Mouse (Mus musculus) mouse trophoblast stem cell (cell line): ENCODE measurements around the gene Trir.

ENCODE experiments used
- in situ Hi-C, 2 experiments: fragments of 300-500 bp; cut with MseI, MboI; formaldehyde crosslinking; loops; 2 replicates in 1 of 2; 3 replicates in 1 of 2; pipeline ENCODE4 v1.15.1; 2025

Trir gene

DNA sequence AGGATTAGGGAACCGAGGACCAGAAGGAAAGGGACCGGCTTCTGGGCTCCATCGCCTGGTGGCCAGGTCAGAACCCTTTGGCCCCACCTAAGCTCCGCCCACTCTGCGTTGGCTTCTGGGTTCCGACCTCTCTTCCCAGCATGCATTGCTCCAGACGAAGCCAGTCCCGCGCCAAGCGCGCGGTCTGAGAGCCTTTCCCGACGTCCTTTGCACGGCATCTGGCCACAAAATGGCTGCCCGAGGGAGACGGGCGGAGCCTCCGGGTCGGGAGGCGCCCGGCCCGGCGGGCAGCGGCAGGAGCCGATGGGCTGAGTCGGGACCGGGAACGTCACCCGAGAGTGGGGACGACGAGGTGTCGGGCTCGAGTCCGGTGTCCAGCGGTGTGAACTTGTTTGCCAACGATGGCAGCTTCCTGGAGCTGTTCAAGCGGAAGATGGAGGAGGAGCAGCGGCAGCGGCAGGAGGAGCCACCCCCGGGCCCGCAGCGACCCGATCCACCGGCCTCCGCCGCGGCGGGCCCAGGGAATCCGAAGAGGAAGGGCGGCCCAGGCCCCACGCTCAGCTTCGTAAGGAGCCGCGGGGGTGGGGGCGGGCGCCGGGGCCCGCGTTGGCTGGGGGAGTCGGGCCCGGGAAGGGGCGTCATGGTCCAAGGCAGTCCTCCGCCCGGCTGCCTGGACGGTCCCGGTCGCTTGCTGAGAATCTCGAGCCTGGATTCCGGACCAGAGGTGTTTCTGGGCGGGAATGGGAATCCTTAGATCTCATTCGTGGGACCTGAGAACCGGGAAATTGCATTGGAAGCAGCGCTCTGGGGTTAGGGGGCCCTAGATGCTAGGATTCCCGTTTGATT is at the start of gene Trir:
Trir (plus strand) TSS at position 154 of the 846 bp plus-strand sequence.
- in situ Hi-C loops: no loop called here

- in situ Hi-C loops: no loop called here
Measured at GRCm38 (mm10) chr8:84977435-84978247, 49.0 kb upstream of the Trir start.

DNA sequence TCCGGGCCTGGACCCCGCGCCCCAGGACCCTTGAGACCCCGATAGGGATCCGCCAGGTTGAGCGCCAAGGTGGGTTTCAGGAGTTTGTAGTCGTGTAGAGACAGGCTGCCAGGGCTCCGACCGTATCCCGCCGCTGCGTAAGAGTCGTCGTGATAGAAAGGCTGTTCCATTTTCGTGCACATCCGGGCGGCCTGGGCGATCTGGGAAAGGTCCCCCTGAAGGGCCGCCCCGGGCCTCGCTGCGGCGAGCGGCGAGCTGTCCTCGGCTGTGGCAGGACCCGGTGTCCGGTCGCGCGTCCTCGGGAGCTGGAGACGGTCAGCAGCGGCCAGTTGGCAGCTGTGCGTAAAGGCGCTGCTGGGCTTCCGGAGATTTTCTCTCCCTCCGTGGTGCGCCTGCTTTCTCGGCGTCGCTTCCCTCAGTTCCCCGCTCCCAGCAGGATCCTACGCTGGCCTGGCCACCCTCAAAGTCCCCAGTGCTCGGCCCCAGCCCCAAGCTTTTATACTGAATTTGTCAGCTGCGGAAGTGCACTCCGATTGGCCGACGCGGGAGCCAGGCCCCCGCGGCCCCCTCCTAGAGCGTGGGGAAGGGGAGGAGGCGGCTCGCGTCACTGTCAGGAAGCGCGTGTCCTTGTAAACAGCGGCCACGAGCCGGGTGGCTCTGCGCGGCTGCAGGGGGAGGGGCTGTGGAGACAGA is 48.2 kb upstream of the Trir start, which contains the start of gene Junb:
Junb (minus strand) TSS at position 471 of the 693 bp plus-strand sequence.
- in situ Hi-C loops: no loop called here

GRCm38 (mm10) chr8:84979599-84980421 is 46.8 kb upstream of the Trir start:
- in situ Hi-C loops: no loop called here

GRCm38 (mm10) chr8:84980622-84981358 is 45.8 kb upstream of the Trir start:
- in situ Hi-C loops: no loop called here

GRCm38 (mm10) chr8:84981644-84982498 is 44.8 kb upstream of the Trir start:
- in situ Hi-C loops: no loop called here

DNA sequence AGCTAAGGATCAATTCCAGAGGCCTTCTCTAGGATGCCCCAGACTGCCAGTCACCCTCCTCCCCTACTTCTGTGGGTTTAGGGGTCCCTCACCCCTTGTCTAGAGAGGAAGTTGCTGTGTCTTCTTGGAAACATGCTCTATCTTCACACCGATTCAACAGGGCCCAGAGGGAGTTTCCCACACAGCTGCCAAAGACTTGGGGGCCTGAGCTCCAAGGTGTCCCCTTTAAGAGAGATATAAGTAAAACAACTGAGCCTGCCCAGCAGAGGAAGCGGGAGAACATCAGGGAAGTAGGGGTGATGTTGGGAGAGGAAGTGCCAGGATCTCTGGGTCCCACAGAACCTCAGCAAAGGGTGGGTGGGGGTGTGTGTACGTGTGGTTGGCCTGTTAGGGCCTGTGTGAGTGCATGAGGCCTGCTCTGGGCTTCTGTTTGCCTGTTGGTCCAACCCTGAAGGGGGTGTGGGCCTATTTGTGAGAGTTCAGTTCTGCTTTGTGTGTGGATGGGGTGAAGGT is 44.1 kb upstream of the Trir start:
- in situ Hi-C loops: no loop called here

GRCm38 (mm10) chr8:84984294-84985048 is 42.2 kb upstream of the Trir start:
- in situ Hi-C loops: no loop called here

DNA sequence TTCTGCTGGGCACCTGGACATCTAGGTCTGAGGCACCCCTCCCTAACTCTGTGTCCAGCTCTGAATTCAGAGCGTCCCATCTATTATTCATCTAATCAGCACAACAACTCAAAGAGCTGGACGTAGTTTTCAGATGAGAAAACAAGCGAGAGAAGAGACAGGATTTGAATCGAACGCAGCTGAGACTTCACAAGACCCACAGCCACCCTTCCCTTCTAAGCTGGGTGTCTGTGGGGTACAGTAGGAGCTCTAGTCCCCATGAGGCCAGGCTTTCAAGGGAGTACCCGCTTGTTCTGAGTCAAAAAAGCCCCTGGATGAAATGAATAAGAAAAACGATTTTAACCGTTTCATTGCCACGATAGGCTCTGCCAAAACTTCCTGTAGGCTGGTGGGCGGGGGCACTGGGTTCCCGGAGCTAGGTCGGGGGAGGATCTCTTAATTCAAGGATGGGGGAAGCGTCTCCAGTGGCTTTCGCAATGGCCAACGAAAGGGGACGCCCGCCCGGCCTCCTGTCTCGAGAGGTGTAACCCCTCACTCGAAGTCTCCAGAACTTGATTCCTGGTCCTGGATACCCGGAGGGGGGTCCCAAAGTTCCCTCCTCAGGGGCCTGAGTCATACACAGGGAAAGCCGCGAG is 41.5 kb upstream of the Trir start:
- in situ Hi-C loops: no loop called here

GRCm38 (mm10) chr8:84985684-84986378 is 40.8 kb upstream of the Trir start:
- in situ Hi-C loops: no loop called here

GRCm38 (mm10) chr8:84986379-84986945 is 40.2 kb upstream of the Trir start:
- in situ Hi-C loops: no loop called here

DNA sequence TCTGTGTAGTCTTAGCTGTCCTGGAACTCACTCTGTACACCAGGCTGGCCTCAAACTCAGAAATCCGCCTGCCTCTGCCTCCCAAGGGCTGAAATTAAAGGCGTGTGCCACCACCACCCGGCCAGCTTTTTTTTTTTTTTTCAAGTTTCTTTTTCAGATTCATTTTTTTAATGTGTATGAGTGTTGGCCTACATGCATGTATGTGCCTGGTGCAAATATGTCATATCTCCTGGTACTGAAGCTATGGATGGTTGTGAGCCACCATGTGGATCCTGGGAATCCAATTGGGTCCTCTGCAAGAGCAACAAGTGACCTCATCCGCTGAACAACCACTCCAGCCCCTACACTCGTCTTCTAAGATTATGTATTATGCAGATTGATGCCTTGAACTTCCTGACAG is 39.2 kb upstream of the Trir start:
- in situ Hi-C loops: no loop called here

GRCm38 (mm10) chr8:84987903-84988302 is 38.7 kb upstream of the Trir start:
- in situ Hi-C loops: no loop called here

- in situ Hi-C loops: no loop called here
Measured at GRCm38 (mm10) chr8:84989311-84989731, 37.3 kb upstream of the Trir start.

GRCm38 (mm10) chr8:84989810-84990209 is 36.8 kb upstream of the Trir start:
- in situ Hi-C loops: no loop called here

- in situ Hi-C loops: no loop called here
Measured at GRCm38 (mm10) chr8:84990349-84990748, 36.3 kb upstream of the Trir start, which contains the start of gene Hook2. TSS of gene Hook2 (plus strand) at chr8:84990603.

DNA sequence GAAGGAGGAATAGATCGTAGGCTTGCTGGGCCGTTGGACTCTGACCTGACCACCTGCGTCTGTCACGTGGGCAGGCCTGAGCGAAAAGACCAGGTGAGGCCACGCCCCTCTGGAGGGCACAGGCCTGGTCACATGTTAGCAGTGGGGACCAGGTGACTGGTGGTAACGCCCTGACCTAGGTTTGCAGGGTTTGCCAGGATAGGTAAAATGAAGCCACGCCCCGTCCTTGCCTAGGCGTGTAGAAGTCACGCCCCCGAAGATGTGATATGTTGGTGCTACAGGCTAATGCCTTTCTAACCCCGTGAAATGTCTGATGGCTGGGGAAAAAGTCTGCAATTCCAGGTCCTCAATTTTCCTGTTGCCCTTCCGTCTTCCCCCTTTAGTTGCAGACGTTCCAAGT is 35.8 kb upstream of the Trir start:
- in situ Hi-C loops: no loop called here
